Mouse (Mus musculus) G1E (cell line): ENCODE data around the gene Stx6. TPM values are rescaled to one million over a fixed set of nuclear protein-coding genes. Genes with fewer than 3 reads are reported as not detected.

ENCODE experiments used
- ATAC-seq: 2 replicates; pipeline ENCODE4 v1.8.0; 2016; ENCODE audit warnings: mild to moderate bottlenecking; ENCODE audit not compliant: insufficient number of reproducible peaks, poor library complexity, low FRiP score, severe bottlenecking; ENCODE audit errors: extremely low read depth
- DNase-seq: peaks from one replicate; pipeline ENCODE4 v3.0.0; 2012; ENCODE audit warnings: low spot score
- H3K27me3 ChIP-seq: 2 replicates; pipeline ENCODE4 v1.6.1; 2012; ENCODE audit warnings: mild to moderate bottlenecking, low read length, inconsistent platforms; ENCODE audit not compliant: insufficient read depth
- H3K36me3 ChIP-seq: replicated peaks from 2 replicates; pipeline ENCODE3; 2012; ENCODE audit warnings: mild to moderate bottlenecking, inconsistent platforms
- H3K4me1 ChIP-seq: 2 replicates; pipeline ENCODE4 v1.6.1; 2012; ENCODE audit warnings: low read depth, low read length, inconsistent platforms, mixed read lengths; ENCODE audit not compliant: insufficient read depth
- H3K4me3 ChIP-seq: 2 replicates; pipeline ENCODE4 v1.5.1; 2012; ENCODE audit warnings: low read depth, mild to moderate bottlenecking, inconsistent platforms, low read length, moderate library complexity, mixed read lengths
- H3K9me3 ChIP-seq: replicated peaks from 2 replicates; pipeline ENCODE4 v1.6.1; 2012; ENCODE audit warnings: inconsistent platforms
- CTCF ChIP-seq: IDR thresholded peaks from 2 replicates; pipeline ENCODE4 v1.5.1; 2012; ENCODE audit warnings: low read depth, low read length, inconsistent platforms, mixed read lengths
- GATA1 ChIP-seq: IDR thresholded peaks from 2 replicates; pipeline ENCODE4 v1.6.1; 2012; ENCODE audit warnings: borderline replicate concordance, low read length, inconsistent platforms, mixed read lengths
- GATA2 ChIP-seq: IDR thresholded peaks from 2 replicates; pipeline ENCODE4 v1.6.1; 2012; ENCODE audit warnings: low read depth, low read length, inconsistent platforms, borderline replicate concordance
- POLR2AphosphoS5 ChIP-seq: IDR thresholded peaks from 2 replicates; pipeline ENCODE4 v1.6.1; 2012; ENCODE audit warnings: low read depth, low read length, inconsistent platforms; ENCODE audit not compliant: insufficient replicate concordance
- TAL1 ChIP-seq: conservative IDR thresholded peaks from 2 replicates; pipeline ENCODE4 v1.6.1; 2012; ENCODE audit warnings: low read depth, low read length, inconsistent platforms, mixed read lengths
- polyA plus RNA-seq: library from polyadenylated mRNA; stranded (reverse); fragments of >175 nt; gene quantifications from 2 replicates; pipeline ENCODE4 v1.2.3, GENCODE M21; 2012
- total RNA-seq, 2 experiments: library from RNA; stranded (forward) in 1 of 2; stranded (reverse) in 1 of 2; fragments of 200-1000 nt in 1 of 2; fragments of >200 nt in 1 of 2; fragmentation: Nextera tagmentation in 1 of 2; gene quantifications; 2 replicates each; pipeline ENCODE4 v1.2.3; 2014 to 2017

Gene Stx6
- total and polyA plus RNA-seq, 3 experiments: 27.5 to 117 (median 60.5) TPM

- Histone ChIP-seq H3K4me3 (no peak overlapping the region), H3K4me1 (0 out of 2 replicates have a peak, but pooled peaks cover 3% of the 10 kb centered on the region), H3K36me3 (peaks cover 25% of the 10 kb centered on the region), H3K27me3 (peaks cover 51% of the 10 kb centered on the region), H3K9me3 (no peaks in the 10 kb centered on the region)
- no peak for TF ChIP-seq TAL1
- TF ChIP-seq CTCF: no peak
- TF ChIP-seq POLR2AphosphoS5: no peak
- no peak for TF ChIP-seq GATA2
- no peak for TF ChIP-seq GATA1
- no peak for ATAC-seq
- no peak for DNase-seq
Measured at GRCm38 (mm10) chr1:155210011-155210763, 51.7 kb downstream of the Stx6 start.

- ATAC-seq (no peak), DNase-seq (no peak)
- Histone ChIP-seq H3K27me3 (peaks cover 58% of the 10 kb centered on the region), H3K4me3 (no peak overlapping the region), H3K4me1 (peaks cover 3% of the 10 kb centered on the region; the same call in 1 of the 2 replicates), H3K9me3 (no peaks in the 10 kb centered on the region), H3K36me3 (peaks cover 16% of the 10 kb centered on the region)
- no peak for TF ChIP-seq TAL1
- TF ChIP-seq GATA1: no peak
- TF ChIP-seq POLR2AphosphoS5: no peak
- no peak for TF ChIP-seq GATA2
- TF ChIP-seq CTCF: no peak
Measured at GRCm38 (mm10) chr1:155211017-155211416, 52.5 kb downstream of the Stx6 start.

GRCm38 (mm10) chr1:155212081-155212480, 53.6 kb downstream of the Stx6 start:
- Histone ChIP-seq H3K4me1 (peaks cover 3% of the 10 kb centered on the region; the same call in 1 of the 2 replicates), H3K9me3 (no peaks in the 10 kb centered on the region), H3K4me3 (no peak overlapping the region), H3K36me3 (peaks cover 8% of the 10 kb centered on the region), H3K27me3 (peaks cover 69% of the 10 kb centered on the region)
- DNase-seq (no peak), ATAC-seq (no peak)
- TF ChIP-seq CTCF: no peak
- TF ChIP-seq TAL1: no peak
- TF ChIP-seq POLR2AphosphoS5: no peak
- TF ChIP-seq GATA2: no peak
- TF ChIP-seq GATA1: no peak

DNA sequence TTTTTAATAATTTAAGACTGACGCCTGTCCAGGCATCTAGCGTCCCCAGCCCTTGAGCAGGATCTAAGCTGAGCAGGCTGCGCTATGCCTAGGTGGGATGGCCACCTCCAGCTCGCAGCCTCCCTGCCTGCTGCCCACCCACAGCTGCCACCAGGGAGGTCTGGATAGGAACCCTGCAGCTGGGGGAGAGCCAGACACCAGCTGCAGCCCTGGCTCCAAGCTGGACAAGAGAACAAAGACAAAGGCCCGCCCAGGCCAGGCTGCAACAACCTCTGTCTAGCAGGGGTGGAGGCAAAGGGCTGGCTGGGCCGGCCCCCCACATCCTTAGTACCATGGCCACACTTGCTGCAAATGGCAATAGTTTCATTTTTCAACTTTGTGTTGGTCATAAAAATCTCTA, 54.0 kb downstream of the Stx6 start:
- Histone ChIP-seq H3K4me1 (peaks cover 3% of the 10 kb centered on the region; the same call in 1 of the 2 replicates), H3K27me3 (peaks cover 73% of the 10 kb centered on the region), H3K4me3 (no peak overlapping the region), H3K9me3 (no peaks in the 10 kb centered on the region), H3K36me3 (peaks cover 4% of the 10 kb centered on the region)
- no peak; the same call in 1 of the 2 replicates for ATAC-seq
- no peak for TF ChIP-seq CTCF
- TF ChIP-seq GATA1: no peak
- no peak for TF ChIP-seq TAL1
- no peak for TF ChIP-seq GATA2
- TF ChIP-seq POLR2AphosphoS5: no peak
- DNase-seq: no peak

DNA sequence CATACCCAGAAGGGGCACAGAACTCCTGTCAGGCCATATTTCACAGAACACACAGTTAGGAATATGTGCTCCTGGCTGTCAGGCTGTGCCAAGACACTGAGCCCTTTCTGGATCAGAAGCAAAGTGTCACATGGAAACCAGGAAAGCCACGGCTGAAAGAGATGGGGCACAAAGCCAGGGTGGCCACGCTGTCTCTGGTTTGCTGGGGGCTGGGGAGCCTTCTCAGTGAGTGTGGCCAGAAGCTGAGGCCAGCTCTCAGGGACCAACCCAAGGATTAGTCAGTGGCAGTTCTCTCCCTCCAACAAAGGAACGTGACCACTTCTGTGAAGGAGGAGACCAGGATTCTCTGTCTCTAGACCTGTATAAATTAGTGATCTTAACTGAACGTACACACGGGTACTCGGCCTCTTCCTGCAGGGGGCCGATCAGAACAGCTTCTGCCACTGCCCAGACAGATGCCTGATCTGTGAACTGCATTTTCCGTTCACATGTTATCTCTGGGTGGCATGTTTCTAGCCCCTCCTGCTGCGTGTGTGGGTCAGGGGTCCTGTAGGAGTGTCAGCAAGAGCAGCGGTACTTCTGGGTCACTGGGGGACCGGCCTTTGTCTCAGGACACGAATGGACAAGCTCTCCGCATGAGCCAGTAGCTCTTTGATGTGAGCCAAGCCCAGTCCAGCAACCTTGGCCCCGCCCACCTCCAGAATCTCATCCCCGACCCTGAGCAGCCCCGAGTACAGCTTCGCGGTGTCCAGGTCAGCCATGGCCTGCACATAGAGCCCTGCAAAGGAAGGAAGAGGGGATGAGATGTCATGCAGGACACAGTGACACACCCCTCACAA, 54.6 kb downstream of the Stx6 start:
- H3K36me3 ChIP-seq: no peaks in the 10 kb centered on the region
- peaks cover 6% of the 10 kb centered on the region for H3K4me1 ChIP-seq
- DNase-seq (no peak), ATAC-seq (no peak)
- H3K9me3 ChIP-seq: no peaks in the 10 kb centered on the region
- no peak overlapping the region for H3K4me3 ChIP-seq
- no peak for TF ChIP-seq GATA2
- no peak for TF ChIP-seq POLR2AphosphoS5
- TF ChIP-seq CTCF: no peak
- TF ChIP-seq GATA1: no peak
- TF ChIP-seq TAL1: no peak
- H3K27me3 ChIP-seq: peaks cover 78% of the 10 kb centered on the region

- no peak overlapping the region for H3K4me3 ChIP-seq
- ATAC-seq: no peak
- peaks cover 78% of the 10 kb centered on the region for H3K27me3 ChIP-seq
- no peaks in the 10 kb centered on the region for H3K36me3 ChIP-seq
- no peak for TF ChIP-seq CTCF
- TF ChIP-seq POLR2AphosphoS5: no peak
- no peak for TF ChIP-seq GATA2
- no peak for TF ChIP-seq TAL1
- no peak for TF ChIP-seq GATA1
- H3K9me3 ChIP-seq: no peaks in the 10 kb centered on the region
- DNase-seq: no peak
- peaks cover 6% of the 10 kb centered on the region for H3K4me1 ChIP-seq
Measured at GRCm38 (mm10) chr1:155213912-155214311, 55.4 kb downstream of the Stx6 start.
